Mouse (Mus musculus) cerebellum, adult 18-20 months (tissue): ENCODE results near the gene Sult6b1.

Experiments
- DNase-seq, 2 experiments: peaks; one replicate each; pipeline ENCODE4 v3.0.0; 2021

Sult6b1 gene

DNA sequence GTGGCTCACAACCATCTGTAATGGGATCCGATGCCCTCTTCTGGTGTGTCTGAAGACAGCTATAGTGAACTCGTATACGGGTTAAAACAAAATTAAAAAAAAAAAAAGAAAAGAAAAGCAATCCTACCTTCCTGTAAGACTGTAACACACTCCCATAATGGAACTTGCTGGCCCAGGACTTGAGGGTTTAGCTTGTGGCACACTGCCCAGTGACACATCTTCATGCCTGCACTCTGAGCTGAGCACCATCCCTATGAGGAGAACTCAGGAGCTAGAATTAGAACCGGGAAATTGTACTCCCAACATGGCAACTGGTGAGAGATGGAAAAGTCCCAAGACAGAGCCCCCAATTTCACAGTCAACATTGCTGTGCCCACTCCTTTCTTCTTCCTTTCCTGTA, 23.5 kb downstream of the Sult6b1 start:
- DNase-seq, result no peak

DNA sequence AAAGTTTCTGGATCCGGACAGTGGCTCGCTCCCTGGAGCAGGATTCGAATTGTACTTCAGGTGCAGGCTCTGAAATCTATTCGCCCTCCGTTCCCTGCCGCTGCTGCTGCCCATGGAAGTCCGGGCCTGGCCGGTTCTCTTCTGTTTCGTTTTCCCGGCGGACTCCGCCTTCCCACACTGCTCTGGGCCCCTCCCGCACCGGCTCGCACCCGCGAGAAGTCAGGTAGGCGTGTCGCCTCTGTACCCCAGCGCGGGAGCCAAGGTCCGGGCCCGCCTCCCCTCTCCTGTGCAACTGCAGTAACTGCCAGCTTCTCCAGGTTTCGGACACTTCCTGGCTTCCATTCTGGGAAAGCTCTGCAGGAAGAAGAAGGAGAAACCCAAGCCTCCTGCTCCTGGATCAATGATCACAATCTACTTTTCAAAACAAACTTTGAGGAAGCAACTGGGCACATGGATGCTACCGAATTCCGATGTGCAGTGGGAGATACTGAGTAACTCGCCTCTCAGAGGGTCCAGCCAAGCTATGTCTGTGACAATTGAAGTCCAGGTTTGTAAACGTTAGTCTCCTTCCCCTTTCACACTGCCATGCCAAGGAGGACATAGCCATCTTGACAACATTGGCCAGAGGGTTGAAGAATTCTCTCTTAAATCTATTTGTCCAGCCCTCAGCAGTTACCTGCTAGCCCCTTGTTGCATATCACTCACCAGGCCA, 24.2 kb downstream of the Sult6b1 start, which contains the start of gene Eif2ak2:
Gene Eif2ak2 (minus strand): TSS at position 173 of the 712 bp plus-strand sequence.
- DNase-seq, result peak; percentile 58 to 69

DNA sequence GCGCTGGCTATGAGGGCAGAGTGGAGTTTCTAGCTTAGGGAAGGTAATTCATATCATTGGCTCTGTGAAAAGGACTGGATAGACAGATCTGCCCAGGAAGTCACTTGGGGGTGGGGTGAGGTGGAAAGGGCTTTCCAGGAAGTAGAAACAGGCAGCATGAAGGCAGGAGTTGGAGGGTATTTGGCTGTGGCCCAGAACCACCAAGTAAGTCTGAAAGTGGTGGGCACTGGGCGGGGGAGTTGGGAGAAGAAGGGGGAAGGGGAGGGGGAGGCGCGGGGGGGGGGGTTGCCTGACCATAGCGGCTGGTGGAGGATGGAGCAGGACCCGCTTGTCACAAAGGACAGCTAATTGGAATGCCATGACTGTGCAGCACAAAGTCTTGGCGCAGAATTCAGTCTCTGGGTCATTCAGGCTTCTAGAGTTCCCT, 24.9 kb downstream of the Sult6b1 start:
- DNase-seq, result no peak

DNA sequence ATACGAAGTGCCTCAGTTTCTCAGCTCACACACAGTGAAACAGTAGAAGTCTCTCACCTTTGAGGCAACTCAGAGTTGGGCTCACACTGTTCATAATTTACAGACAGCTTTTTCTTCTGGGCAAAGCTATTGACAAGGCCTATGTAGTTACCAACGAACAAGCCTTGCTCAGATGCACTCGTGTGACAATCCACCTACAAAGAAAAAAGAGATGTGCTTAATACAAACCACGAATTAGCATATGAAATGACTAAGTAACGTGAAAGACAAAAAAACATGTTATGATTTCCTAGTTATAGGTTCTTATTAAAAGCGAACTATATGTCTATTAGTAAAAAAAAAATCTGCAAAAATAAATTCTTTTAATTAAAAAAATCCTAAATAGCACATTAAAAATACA, 32.9 kb downstream of the Sult6b1 start:
- no peak for DNase-seq

DNA sequence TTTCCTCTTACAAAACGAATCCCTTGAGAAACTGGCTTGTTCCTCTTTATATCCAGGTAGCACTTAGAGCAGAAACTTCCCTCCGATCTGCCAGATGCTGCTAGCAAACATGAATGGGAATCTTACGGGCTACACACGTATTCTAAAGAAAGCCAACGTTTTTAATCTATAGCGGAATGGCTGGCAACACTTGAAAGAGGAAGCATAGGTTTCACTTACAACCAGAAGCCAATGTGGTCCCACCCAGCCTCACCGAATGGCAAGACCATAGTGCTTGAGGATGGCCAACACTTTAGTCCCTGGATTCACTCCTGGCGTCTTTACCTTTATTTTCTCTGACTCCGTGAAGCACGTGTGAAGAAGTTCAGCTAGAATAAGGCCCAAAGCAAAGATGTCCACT, 50.5 kb downstream of the Sult6b1 start:
- DNase-seq, result no peak

DNA sequence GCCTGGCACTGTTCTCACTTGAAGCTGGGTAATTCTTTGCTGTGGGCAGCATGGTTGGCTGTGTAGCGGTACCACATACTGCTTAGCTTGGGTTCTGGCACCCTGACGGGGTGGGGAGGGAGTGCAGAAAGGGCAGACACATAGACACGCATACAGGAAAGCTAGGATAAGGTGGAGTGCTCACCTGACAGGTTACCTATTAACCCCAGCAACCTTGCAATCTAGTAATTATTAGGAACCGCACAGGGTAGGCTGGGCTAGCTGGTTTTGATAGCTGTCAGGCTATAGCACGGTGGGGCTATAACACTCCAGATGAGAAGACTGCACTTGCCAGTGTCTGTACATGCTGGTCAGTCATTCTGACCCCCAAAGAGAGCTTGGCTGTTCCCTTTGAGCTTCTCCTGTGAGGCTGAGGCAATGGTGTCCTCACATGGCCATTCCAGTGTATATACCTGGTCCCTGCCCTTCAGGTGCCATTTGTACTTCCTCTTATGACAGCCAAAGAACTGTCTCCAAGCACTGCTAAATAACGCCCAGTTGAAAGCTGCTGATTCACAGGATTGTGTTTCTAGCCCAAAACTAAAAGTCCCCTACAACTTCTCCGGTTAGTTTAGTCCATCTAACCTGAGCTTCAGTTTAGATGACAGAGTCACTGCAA, 64.4 kb downstream of the Sult6b1 start:
- DNase-seq, result no peak

DNA sequence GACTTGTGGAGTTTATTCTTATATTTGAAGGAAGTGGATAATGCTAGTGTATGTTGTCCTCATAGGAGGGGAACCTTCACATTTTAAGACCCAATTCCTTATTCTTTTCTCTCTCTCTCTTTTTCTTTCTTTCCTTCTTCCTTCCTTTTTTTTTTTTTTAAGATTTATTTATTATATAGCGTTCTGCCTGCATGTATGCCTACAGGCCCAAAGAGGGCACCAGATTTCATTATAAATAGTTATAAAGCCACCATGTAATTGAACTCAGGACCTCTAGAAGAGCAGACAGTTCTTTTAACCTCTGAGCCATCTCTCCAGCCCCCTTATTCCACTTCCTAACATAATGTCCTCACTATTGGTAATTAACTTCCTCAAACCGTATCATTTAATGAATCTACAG, 70.7 kb downstream of the Sult6b1 start:
- DNase-seq, result no peak

DNA sequence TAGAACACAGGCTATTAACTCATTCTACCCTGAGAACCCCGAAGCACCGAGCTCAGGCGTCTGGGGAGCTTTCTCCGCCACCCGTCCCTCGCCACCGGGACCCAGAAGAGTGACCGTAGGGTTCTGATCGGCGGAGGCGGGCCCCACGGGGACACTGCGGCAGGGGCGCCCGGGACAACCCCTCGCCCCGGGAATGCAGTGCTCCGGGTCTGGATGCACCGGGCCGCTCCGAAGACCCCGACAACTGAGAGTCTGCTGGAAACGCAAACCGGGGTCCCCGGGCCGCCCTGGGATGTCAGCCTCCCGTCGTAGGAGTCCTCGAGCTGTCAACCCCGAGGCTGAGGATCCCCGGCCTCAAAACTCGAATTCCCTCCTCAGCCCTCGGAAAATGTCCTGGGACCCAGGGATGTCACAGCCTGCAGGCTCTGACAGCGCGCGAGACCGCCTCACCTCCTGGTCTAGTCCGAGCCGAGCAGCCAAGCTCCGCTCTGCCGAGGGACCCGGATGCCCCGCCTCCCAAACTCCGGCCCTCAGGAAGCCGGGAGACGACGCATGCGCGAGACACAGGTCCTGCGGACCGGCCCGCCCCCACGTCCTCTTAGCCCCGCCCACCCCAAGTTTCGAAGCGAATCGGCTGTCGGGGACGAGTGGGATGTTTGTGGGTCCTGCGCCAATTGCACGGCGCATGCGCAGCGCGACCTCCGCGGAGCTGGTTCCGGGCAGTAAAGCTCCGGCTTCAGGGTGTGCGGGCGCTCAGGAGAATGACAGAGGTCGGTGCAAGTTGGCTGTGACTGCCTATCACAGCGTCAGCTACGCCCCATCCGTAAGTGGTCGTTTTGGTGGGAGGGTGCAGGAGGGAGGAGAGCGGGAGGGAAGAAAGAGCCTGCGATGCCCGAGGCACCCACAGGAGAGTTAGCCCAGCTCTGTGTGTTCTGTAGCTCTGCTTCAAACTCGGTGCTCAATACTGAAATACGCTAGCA, 71.6 kb downstream of the Sult6b1 start, which contains the start of the genes Heatr5b and Gpatch11:
Gene Heatr5b (minus strand): TSS at position 509 of the 980 bp plus-strand sequence.
Gene Gpatch11 (plus strand): TSS at position 712 of the 980 bp plus-strand sequence.
- peak; percentile 99 for DNase-seq
